Mouse (Mus musculus): ENCODE data around the gene Senp8.
"Not testable (repeated sequence)": the region's sequence is repeated elsewhere in the genome, so short reads cannot be mapped to it uniquely, and the experiment has no call there.

Gene Senp8

GRCm38 (mm10) chr9:59750267-59751065 lies at the start of gene Senp8, which contains the start of gene Myo9a:
Senp8 (minus strand) TSS chr9:59750710.
Myo9a (plus strand) TSS chr9:59750896.
- DNase-seq, result peak; percentile 100

- not testable (repeated sequence) for DNase-seq
These were observed 16.5 kb upstream of the Senp8 start for GRCm38 (mm10) chr9:59766966-59767461.

DNA sequence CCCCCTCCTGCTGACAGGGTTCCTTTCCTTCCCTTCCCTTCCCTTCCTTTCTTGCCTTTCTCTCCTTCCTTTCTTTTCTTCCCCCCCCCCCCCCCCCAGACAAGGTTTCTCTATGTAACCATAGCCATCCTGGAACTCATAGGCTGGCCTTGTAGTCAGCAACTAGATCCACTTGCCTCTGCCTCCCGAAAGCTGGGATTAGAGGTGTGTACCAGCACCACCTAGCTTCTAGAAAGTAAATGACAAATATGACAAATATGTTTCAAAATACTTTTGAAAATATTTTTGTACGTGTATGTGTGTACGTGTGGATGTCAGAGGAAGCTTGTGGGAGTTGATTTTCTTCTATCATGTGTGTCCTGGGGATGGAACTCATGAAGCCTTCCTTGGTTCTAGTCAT lies 10.0 kb upstream of the Senp8 start:
- no peak for DNase-seq

- DNase-seq, result not testable (repeated sequence)
These were observed 6.5 kb upstream of the Senp8 start for GRCm38 (mm10) chr9:59757016-59757415.

DNA sequence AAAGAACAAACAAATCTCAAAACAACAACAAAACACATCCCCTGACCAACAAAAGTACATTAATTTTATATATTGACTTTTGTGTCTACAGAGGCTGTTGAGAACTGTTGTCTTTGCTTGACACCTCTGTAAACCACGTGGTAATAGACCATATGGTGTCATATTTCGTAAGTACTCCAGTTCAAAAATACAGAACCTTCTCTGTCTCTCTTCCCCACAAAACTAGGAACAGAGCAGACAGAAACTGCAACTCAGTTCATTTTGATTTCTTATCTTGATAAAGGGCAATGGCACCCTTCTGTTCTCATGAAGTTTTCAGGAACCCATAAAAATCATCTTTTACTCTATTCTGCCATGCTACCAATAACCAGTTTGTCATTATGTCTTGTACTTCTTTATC lies 4.7 kb upstream of the Senp8 start:
- DNase-seq, result no peak

GRCm38 (mm10) chr9:59751966-59752365 lies 1.5 kb upstream of the Senp8 start:
- DNase-seq, result no peak

DNA sequence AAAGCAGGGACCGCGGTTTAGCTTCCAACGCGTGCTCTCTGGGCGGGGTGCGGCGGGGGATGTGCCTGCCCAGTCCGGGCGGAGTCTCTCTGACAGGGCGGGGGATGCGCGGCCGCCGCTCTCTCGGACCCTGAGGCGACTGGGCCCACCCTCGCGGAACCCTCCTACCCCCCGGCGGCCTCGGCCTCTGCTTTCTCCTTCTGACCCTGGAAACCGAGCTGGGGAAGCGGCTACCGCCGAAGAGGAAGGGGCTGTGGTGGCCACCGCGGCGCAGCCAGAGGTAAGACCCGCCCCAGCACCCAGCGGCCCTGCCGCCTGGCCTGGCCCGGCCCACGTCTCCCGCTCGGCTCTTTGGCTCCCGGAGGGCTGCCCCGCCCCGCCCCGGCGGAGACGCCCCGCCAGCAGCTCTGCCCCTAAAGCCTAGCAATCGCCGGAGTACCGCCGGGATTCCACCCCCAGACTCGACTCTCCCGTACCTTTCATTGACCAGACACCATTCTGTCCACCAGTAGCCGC lies 614 bp upstream of the Senp8 start:
- peak; percentile 93 for DNase-seq

- DNase-seq, result no peak
These were observed 787 bp downstream of the Senp8 start for GRCm38 (mm10) chr9:59749581-59750265.

DNA sequence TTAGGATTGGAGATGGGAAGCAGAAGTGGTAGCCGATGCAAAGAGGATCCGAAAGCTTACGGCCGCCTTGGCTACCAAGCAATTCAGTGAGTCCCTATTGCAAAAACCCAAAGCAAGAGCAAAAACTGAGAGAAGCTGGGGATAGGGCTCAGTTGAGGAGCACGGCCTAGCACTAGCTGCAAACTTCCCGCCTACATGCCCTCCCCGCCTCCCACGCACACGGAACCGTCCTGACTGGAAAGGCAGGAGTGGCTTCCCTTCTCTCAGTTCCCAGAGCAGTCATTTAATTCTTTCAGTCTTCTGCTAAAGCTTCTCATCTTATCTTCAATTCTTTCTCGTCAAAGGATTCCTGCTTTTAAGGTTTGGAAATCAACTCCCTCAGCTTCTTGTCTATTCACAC lies 1.5 kb downstream of the Senp8 start:
- DNase-seq, result peak; percentile 63

DNA sequence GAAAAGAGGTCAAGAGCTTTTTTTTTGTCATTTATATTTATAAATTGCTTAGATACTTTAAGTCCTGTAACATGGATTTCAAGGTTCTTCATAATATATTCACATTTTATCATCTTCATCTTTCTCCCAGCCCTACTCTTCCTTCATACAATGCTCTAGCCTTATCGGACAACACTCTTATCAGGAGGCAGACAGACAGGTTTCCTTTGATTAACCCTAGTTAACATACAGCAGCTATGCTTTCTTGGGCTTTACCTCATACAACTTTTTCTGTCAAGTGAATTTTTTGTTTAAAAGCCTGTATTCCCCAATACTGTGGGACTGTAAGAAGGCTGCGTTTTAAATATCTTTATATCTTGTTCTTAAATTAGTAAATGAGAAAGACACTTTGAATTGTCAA lies 2.1 kb downstream of the Senp8 start:
- no peak for DNase-seq

DNA sequence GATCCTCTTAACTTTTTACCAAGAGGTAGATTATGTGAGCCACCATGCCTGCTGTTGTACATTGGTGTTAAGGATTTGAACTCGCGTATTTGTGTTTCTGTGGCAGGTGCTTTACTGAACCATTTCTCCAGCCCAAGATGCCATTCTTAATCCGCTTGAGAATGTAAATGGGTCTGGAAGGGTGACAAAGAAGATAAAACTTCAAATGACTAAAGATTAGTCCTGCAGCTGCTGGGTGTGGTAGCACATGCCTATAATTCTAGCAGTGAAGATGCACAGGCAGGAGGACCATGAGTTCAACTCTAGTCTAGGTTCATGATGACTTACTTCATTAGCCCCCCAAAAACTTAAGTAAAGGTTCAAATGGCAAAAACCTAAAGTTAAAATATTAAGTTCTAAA lies 6.6 kb downstream of the Senp8 start:
- no peak for DNase-seq

- DNase-seq, result peak; percentile 46
These were observed 9.9 kb downstream of the Senp8 start for GRCm38 (mm10) chr9:59740593-59740992.

- DNase-seq, result no peak
These were observed 15.1 kb downstream of the Senp8 start for GRCm38 (mm10) chr9:59735394-59735793.

DNA sequence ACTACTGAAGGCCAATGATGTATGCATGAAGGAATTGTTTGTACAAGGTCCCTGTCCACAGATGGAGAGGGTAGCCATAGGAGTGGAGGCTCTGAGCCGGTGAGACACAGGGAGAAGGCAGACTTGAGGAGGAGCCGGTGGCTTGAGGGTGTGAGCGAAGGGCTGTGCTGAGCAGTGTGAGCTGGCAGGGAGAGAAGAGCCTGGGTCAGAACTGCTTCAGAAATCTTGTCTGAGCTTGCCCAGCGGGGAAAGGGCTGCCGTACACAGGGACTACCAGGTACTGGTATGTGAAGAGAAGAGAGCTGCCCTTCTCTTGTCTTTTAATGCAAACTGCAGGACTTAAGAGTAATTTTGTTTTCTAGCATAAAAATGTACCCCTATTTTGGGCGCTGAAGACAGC lies 17.4 kb downstream of the Senp8 start:
- no peak for DNase-seq

- no peak for DNase-seq
These were observed 19.4 kb downstream of the Senp8 start for GRCm38 (mm10) chr9:59731136-59731535.

- DNase-seq, result peak; percentile 60
These were observed 22.8 kb downstream of the Senp8 start for GRCm38 (mm10) chr9:59727569-59728286.

DNA sequence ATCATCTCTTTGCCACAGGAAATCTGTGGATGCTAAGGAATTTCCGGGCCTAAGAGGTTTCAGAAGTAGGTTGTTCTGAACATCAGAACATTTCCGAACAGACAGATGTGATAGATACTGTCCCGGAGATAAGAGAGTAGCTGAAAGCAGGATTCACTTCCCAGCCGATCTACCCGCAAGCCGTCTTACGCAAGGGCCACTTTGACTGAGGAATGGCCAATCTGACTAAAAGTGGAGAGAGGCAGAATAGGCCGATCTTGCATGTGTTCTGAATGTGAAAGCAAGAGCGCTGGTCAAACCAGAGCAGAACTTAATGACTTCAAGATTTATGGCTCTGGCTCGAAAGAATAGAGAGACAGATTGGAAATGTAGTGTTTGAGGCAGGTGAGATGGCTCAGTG lies 25.0 kb downstream of the Senp8 start:
- no peak for DNase-seq

- peak; percentile 91 for DNase-seq
These were observed 26.6 kb downstream of the Senp8 start for GRCm38 (mm10) chr9:59723791-59724442.

- DNase-seq, result peak; percentile 83
These were observed 27.3 kb downstream of the Senp8 start for GRCm38 (mm10) chr9:59723096-59723657.

- no peak for DNase-seq
These were observed 29.4 kb downstream of the Senp8 start for GRCm38 (mm10) chr9:59721144-59721543.

DNA sequence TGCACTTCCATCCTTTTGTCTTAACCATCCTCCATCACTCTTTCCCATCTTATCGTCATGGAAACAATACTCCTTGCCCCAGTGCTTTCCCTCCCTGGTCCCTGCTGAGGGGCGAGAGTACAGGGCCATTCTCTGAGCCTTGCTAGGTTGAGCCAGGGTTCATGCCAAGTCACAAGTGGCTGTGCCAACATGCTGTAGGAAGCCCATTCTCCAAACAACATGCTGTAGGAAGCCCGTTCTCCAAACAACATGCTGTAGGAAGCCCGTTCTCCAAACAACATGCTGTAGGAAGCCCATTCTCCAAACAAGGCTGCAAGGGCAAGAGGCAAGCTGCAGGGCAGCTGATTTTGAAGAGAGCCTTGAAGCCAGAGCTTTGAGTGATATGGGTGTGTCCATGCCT lies 32.3 kb downstream of the Senp8 start:
- no peak for DNase-seq

DNA sequence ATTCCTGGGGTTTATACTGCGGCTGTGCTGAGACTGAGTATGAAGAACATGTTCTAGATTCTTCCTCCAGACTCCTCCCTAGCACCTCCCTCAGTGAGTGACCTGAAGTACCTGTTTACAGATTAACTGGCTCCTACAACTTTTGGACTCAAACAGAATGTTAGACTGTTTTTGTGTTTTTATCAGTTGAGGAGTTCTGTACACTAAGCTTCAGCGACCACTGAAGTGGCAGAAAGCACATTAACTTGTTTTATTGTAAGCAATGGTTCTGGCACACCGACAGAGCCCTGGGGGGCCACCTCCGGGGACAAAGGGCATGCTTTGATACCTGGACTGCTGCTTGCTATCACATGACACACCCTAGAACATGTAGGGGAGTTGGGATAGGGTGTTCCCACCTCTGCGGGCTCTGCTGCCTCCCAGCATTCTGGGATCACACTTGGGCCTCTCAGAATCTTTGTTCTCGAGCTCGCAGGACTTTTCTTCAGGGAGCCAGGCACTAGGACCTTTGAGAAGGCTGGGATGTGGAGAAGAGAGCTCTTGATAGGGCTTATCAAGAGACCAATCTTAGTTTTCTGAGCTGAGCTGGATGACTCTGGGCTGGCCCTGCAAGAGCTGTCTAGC lies 34.1 kb downstream of the Senp8 start:
- DNase-seq, result peak; percentile 50

Data from kidney, postnatal 10 days (tissue).